Mouse (Mus musculus) E14TG2a.4 (cell line): ENCODE measurements at regions not wholly inside any gene's neighbourhood (a gene's known extent, or its start where the extent isn't known, plus 50 kb on each side); places are given as distances from the start of the nearest gene placed in this dataset.

Experiments
- CTCF ChIP-seq: conservative IDR thresholded peaks from 2 replicates; pipeline ENCODE4 v1.5.1; 2014; ENCODE audit warnings: low read length
- NANOG ChIP-seq: IDR thresholded peaks from 2 replicates; pipeline ENCODE4 v1.6.1; 2014; ENCODE audit warnings: borderline replicate concordance, low read length, mixed read lengths

- TF ChIP-seq CTCF: no peak
- TF ChIP-seq NANOG: no peak
Measured at GRCm38 (mm10) chr7:113637011-113637600, 123.5 kb downstream of the Far1 start.
